Mouse (Mus musculus): ENCODE data around the gene Ttc13.

The Ttc13 gene

GRCm38 (mm10) chr8:124657961-124658360, 63.8 kb downstream of the Ttc13 start:
- DNase-seq (ENCODE audit: low read depth, low spot score) = peak; percentile 27

- no peak for DNase-seq (ENCODE audit: low read depth, low spot score)
Observed at GRCm38 (mm10) chr8:124653568-124654475, 68.0 kb downstream of the Ttc13 start.

- no peak for DNase-seq (ENCODE audit: low read depth, low spot score)
Observed at GRCm38 (mm10) chr8:124652546-124652945, 69.2 kb downstream of the Ttc13 start.

- no peak for DNase-seq (ENCODE audit: low read depth, low spot score)
Observed at GRCm38 (mm10) chr8:124651776-124652175, 70.0 kb downstream of the Ttc13 start.

- no peak for DNase-seq (ENCODE audit: low read depth, low spot score)
Observed at GRCm38 (mm10) chr8:124648311-124648710, 73.5 kb downstream of the Ttc13 start.

- no peak for DNase-seq (ENCODE audit: low read depth, low spot score)
Observed at GRCm38 (mm10) chr8:124643540-124644339, 78.0 kb downstream of the Ttc13 start.

GRCm38 (mm10) chr8:124641599-124641998, 80.2 kb downstream of the Ttc13 start:
- DNase-seq (ENCODE audit: low read depth, low spot score) = no peak

GRCm38 (mm10) chr8:124635247-124635502, 86.6 kb downstream of the Ttc13 start:
- DNase-seq (ENCODE audit: low read depth, low spot score) = no peak

GRCm38 (mm10) chr8:124634411-124635246, 87.2 kb downstream of the Ttc13 start:
- no peak for DNase-seq (ENCODE audit: low read depth, low spot score)

GRCm38 (mm10) chr8:124633001-124633703, 88.6 kb downstream of the Ttc13 start:
- no peak for DNase-seq (ENCODE audit: low read depth, low spot score)

- DNase-seq (ENCODE audit: low read depth, low spot score) = no peak
Observed at GRCm38 (mm10) chr8:124631966-124632365, 89.8 kb downstream of the Ttc13 start.

- DNase-seq (ENCODE audit: low read depth, low spot score) = no peak
Observed at GRCm38 (mm10) chr8:124630891-124631290, 90.9 kb downstream of the Ttc13 start.

GRCm38 (mm10) chr8:124630489-124630888, 91.3 kb downstream of the Ttc13 start:
- no peak for DNase-seq (ENCODE audit: low read depth, low spot score)

- DNase-seq (ENCODE audit: low read depth, low spot score) = no peak
Observed at GRCm38 (mm10) chr8:124626251-124626650, 95.5 kb downstream of the Ttc13 start.
